Mouse (Mus musculus) embryo, embryonic 9.5 days (tissue): ENCODE data around the gene Gpam.

Experiments used
- DNase-seq: peaks from one replicate; pipeline ENCODE4 v3.0.0-alpha.2; 2017; ENCODE audit errors: extremely low spot score

Gpam gene

DNA sequence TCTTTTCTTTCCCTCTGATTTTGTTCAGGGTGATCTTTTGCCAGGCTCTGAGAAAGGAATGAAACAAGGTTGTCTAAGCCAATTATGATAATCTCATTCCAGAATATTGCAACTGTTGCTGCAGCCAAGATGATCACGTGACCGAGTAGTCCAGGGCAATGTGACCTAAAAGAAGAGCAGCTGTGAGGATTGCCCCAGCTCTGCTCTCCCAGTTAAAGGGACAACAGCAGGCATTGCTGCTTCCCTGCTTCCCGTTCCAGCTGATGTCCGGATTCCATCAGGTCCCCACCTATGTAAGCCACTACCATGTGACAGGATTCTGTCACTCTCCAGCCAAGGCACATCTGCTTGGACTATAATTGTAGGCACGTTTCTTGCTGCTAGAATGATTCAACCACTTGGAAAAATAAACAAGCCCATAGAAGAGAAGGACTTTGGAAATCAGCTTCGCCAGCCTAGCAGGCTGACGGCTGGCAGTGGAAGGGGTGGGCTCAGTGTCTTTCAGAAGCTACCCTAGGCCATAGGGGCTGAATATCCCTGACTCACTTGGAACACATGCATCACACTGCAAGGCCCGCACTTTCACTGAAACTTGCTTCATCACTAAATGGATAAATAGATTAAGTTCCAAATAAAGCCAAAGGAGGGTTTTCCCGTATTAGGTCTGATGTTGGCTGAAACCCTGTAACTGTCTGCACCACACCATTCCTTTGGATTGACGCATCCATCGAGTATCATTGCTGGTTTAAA lies 23.8 kb downstream of the Gpam start:
- no peak for DNase-seq

DNA sequence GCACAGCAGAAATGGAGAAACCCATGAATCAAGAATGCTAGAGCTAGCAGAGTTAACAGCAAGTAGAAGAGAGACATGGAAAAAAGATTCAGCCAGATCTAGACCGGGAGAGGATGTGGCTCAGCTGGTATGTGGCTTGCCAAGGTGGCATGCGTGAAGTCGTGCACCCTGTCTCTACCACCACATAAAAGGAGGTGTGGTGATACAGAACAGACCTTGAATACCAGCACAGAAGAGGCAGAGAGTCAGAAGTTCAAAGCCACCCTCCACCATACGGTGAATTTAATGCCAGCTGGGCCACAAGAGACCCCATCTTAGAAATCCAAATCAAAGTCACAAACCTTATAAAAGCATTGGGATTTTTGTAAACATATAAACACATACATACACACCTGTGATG lies 25.4 kb downstream of the Gpam start:
- no peak for DNase-seq

DNA sequence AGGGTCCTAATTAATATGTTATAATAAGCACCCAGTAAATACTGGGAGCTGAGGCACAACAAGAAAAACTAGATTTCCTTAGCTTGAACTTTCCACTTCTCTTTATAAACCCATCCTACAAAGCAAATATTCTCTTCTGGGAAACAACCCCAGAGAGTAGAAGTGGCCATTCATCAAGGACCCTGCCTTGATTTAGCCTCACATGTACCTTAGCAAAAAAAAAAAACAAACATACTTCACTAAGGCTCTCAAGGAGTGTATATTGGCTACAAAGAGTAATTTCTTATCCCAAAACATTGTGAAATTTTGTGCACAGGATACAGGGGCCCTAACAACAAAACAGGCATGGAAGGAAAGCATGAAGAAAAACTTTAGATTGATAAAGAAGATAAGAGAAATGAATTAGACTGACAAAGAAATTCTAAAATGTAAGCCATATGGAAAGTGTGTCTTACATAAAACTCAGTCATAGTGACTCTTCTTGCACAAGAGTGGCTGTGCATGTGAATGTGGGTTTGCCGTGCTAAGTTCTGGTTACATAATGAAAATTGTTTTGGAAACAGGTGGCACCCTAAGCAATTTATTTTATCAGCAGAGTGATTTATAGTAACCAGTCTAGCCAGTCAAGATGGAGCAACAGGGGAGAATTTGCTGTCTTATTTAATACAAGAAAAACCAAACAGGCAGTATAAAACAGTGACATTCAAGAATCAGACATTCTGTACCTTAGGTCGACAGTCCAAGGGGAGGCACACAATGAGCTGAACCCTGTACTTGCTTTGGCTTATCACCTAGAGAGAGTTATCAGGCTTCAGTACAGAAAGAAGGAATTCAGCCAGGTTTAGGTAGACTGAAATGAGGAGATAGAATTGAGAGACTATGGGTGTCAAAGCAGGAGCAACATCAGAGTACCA lies 26.6 kb downstream of the Gpam start:
- no peak for DNase-seq

DNA sequence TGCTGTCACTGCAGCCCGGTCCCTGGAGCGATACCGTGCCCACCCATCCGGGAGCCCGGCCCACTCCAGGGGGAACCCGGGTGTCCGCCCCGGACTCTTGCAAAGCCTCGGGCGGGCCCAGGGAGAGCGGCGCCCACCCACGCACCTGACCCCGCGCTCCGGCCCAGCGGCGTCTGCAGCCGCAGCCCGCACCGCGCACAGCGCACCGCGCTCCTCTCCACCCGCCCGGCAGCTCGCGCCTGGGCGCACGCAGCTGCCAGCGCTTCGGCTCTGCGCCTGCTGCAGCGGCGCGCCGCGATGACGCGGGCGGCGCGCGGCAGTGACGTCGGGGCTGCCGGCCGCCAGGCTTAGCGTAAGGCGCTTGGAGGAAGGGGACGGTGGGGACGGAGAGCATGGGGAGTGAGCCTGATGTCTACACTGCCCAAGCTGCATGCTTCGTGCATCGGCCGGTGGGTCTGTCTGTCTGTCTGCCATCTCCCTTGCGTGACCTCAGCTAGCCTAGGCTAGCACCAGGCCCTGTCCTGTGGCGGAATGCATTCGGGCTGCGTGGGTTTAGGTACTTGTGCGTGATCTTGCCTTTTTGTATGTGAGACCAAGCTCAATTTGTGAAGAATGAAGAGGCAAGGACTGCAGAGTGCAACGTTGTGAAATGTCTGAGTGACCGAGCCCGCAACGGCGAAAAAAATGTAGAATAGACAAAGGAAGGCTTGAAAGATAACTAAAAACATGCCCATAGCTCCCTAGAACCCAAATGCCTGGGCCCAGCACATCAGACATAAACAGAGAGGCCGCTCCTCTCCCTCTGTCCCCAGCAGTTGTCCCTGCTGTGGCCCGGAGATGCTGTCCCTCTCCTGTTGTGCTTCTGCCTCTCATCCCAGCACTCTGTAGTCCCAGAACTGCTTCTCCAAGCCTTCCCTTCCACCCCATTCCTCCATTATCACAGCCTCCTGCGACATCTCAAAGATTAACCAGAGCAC lies 27.6 kb downstream of the Gpam start:
- peak; percentile 88 for DNase-seq

DNA sequence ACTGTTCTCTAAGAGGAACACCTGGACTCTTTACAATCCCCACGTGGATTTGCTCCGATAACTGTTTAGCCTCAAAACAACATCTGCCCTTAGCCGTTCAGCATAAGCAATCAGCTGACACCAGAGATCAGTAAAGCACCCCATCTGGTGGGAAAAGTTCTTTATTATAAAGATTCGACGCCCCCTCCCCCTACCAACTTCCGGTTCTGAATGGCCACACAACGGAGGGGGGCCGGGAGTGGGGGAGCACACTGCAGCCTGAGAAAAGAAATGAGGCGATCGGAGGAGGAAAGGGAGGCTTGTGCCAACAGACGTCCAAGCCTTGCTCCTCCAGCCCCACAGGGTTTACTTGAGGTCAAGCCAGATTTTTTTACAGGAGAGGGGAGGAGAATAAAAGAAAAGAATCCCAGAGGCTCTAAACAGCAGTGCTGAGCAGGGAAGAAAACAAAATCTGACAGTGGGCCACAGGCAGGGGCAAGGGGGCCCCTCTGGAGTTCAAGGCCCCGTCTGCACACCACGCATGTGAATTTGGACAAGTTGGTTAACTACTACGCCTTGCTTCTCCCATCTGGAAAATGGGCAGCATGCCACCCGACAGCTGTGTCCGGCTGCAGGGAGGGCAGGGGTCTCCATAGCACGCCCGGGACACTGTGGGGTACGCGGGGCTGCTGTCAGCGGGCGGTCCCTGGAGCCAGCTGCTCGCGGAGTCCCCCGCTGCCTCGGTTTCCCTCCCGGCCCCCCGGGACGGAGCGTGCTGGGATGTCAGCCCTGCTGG lies 28.4 kb downstream of the Gpam start:
- DNase-seq, result peak; percentile 41

DNA sequence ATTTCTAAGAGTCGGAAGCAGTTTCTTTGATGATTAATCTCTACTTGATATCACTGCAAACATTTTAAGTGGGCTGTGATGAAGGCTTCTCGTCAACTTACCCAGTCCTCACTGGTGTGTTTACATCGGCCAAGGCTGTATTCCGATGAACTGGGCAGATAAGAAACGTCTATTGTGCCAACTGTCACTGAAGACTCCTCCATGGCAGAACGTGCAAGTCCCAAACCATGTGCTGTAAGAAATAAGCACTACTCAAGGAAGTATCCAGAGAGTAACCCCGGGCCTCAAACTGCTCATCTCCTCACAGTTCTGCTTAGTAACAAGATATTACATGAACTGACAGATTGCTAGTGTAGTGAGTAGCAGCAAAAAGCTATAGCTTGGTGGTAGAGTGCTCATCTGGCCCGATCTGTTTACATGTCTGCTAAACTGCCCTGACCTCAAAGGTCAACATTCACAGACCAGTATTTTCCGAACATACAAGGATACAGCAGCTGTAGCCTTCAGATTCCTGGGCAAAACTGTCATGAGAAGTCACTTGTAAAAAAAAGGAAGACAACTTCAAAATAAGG lies 29.6 kb downstream of the Gpam start:
- no peak for DNase-seq

DNA sequence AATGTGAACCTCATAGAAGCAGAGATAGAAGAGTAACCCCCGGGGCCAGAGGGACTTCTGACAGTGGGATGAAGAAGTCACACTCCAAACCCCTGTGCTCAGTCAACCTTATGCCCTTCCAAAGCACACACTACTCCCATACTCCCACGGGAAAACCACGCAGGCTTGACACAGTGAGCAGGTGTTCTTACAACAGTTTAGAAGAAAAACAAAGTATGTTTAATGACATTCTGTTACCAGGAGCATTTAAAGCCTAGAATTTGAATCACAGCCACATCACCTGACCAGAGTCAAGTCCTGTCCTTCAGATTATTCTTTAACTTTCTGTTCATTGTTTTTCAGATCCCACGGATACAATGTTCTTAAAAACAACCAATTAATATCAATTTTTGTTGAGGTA lies 30.4 kb downstream of the Gpam start:
- DNase-seq, result no peak

DNA sequence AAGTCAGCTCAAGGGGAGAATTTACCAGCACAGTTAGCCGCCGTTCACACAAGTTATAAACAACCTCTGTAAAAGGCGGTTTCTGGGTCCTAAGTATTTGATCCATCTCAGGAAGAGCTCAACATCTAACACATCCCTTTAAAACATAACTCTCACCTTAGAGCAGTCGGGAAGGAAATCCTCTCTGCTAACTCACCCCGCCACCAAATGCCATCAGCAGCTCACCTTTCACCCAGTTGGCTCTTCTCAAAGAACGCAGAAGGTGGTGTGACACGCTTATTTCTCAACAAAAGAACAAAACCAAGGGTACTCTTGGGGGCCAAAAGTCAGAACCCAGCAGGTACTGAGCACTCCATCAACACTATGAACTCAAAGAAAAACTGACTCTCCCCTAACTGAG lies 31.5 kb downstream of the Gpam start:
- no peak for DNase-seq

DNA sequence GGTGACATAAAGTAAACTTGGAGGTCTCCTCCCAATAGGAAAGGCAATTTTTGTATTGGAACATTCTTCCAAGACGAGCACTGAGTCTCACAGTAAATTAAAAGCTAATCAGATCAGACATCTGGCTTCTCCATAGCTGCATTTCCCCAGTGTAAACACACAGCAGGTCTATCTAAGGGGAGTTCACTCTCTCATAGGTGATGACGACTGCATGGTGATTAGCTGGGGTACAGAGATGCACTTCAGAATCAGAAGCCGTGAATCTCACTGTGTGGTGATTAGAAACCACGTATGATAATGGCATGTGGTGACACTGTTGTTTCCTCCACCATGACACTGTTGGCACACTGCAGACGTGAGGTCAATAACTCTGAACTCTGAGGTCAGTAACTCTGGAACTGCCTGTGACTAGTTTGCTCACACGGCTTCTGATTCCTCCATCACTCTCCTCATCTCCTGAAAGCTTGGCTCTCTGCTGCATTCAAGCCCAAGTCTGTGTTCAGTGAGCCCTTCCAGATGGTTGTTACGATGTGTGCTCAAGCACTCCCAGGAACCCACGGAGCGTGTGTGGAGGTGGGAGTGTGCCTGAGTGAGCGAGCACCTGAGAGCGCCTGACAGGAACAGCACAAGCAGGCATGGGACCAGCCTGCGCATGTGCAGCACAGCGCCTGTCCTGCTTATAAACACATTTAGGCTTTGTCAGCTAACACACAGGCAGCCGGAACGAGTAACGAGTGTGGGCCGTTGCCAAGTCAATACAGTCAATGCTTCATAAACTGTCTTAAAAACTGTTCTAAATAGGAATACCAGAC lies 35.2 kb downstream of the Gpam start:
- no peak for DNase-seq

DNA sequence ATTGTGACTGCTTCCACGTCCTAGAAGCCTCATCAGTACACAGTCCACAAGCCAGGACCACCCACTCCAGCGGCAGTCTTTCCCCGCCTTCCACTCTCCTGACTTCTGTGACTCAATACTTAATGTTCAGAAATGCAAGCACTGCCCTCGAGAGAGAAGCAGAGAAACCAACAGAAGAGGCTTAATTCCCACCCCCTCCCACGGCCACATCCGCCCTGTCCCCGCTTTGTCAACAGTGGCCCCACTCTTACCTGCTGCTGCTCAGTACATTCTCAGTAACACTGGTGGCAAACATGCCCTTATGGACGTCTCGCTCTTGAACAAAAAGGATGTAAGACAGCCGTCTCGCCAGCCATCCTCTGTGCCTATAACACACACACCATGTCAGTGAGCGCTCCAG lies 36.2 kb downstream of the Gpam start:
- DNase-seq, result no peak

DNA sequence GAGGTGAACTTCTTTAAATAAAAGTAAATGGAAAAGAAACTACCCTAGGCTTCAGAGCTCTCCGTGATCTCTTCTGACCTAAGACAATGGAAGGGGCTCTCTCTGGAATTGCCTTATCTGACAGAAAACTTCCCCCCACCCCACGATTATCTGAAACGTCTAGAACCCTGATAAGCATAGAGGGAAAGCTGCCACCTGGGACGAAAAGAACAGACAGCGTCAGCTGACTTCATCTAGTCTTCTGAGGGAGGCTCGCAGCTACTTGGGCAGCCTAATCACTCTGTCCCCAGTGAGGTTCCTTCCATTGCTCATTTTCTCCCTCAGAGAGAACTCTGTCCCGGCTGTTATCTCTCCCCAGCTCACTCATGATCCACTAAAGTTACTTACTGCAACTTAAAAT lies 36.9 kb downstream of the Gpam start:
- no peak for DNase-seq

DNA sequence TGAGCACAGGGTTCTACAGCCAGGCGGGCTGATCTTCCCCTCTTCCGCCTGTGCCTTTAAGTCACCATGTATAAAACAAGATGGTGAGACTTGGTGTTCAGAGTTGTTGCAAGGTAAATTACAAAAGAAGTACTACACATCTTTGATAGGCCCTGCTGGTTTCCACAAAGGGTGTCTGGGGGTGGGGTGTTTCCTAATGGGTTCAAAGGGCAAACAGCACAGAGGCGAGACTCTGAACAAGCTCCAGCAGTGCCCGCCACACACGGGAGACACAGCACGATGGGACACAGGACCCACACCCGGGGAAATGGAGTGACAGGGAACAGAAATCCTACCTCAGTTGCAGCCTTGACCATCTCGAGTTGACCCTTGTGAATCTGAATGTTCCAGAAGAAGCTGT lies 39.3 kb downstream of the Gpam start:
- DNase-seq, result no peak

DNA sequence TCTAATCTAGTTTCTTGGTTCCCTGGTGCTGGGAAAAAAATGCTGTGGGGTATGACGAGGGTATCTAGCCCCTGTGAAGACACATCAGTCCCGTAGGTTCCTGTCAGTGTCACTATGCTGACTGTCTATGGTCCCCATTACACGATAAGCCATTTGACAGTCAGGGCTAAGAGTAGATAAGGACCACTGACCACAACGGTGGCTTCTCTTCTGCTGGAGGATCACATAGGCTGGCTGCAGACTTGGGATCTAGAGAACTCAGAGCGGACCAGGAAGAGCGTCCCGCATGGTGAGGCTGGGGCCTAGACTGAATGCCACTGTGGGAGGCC lies 41.2 kb downstream of the Gpam start:
- no peak for DNase-seq

DNA sequence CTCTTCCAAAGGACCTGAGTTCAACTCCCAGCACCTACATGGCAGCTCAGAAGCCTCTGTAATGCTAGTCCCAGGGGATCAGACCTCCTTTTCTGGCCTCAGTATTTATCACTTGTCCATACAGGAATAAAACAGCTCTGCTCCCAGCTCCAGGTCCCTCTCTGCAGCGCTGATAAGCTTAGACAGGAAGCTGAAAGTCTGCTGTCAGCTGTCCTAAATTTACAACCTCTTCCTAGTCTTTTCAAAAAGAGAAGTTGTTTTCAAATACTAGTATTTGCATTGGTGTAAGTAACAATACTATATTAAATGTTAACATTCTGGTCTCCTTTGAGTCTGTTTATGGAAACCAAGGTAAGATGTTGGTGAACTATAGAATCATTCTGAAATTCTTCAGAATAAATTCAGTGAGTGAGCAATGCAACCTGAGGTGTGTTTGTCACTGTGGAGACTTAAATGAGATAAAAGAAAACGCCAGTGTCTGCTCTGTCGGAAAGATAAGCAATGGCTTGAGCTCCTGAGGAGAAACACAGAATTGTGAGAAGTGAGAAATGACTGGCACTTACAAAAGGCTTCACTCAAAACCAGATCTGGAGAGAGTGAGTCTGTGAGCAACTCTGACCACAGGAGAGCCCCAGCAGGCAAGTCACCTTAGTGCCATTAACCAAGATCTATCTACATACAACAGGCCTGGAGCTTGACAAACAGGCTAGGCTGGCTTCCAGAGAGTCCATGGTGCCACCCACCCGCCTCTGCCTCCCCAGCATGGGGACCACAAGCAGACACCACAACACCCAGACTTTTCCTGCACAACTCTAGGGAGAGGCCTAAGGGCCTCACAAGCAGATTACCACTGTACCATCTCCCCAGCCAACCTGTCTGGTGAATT lies 41.8 kb downstream of the Gpam start:
- no peak for DNase-seq

DNA sequence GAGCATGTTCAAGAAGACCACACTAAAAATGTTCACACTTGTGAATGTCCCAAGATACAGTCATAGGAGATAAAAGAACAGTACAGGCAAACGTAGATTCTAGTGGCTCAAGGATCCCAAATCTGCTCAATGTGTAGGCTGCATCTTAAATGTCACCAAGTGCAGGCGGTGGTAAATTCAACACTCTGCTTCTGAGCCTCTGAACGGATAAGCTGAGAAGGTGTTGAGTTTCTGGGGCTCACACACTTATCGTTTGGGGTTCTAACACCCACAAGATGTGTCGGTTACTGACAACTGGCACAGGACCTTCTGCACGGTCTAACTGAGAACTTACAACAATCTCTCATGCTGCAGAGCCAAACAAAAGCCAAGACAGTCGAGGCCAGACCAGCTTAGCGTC lies 50.2 kb downstream of the Gpam start:
- DNase-seq, result no peak

DNA sequence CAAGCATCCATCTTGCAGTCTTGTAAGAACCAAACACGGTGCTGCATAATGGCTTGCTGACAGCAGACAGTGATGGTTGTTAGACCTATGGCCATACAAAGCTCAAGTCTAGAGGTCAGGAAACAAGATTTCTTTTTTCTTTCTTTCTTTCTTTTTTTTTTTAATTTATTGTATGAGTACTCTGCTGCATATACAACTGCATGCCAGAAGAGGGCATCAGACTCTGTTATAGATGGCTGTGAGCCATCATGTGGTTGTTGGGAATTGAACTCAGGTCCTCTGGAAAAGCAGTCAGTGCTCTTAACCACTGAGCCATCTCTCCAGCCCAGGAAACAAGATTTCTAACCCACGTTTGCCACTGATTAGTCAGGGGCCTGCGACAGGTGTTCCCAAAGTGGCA lies 54.0 kb downstream of the Gpam start:
- DNase-seq, result no peak

DNA sequence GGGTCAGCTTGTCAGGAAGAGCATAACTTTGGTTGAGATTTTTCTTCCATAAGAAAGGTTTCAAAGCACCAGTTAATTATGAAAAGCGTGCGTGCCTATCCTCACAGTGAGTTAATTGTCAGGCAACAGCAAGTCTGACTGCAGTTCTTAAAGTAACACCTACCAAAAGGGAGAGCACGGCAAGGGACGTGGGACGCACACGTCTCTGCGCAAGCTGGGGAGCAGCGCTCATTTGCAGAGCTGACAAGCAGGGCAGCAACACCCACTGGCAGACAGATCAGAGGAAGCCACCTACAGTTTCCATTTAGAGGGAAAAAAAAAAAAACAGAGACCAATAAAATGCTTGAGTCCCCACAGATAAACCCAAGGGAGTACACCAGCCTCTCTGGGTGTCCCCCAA lies 58.0 kb downstream of the Gpam start:
- DNase-seq, result no peak

DNA sequence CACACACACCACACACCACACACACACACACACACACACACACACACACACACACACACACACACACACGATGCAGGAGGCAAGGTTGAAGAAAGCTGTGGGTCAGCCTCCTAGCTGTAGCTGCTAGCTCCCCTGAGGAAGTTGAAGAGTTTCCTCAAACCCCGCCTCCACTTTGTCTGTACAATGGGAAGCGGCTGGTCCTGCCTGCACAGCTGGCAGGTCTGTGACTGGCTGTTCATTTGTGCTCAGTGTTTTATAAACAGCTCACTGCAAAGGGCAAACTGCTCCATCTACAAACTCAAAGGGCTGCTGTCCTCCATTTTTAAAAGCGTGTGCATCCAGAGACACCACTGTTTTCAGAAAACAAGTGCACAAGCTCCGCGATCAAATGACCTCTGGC lies 63.8 kb downstream of the Gpam start:
- peak; percentile 28 for DNase-seq

DNA sequence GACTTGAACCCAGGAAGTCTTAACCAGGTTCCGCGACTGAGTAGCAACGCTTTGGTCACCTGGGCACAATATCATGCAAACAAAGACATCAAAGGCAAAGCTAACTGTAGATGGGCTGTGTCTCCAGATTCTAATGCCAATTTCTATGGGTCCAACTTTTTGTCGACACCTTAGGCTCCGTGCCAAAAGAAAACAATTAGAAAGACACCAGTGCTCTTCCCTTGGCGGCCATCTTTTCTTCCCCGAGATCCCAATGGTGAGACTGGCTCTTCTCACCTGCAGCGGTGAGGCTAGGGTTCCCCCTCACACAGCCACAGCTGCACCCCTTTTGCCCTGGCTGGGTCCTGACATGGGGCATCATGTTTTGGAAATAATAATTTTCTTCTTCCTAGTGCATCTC lies 64.5 kb downstream of the Gpam start:
- DNase-seq, result no peak
